Mouse (Mus musculus) lung, adult 2 months (tissue): ENCODE measurements around the gene Lnpep.

Experiments used
- CTCF ChIP-seq: fragments of 200-500 bp; IDR thresholded peaks from 2 replicates; pipeline ENCODE4 v1.5.1; 2011; ENCODE audit warnings: mild to moderate bottlenecking, low read length, control low read depth; ENCODE audit not compliant: insufficient read depth
- POLR2A ChIP-seq: fragments of 200-500 bp; IDR thresholded peaks from 2 replicates; pipeline ENCODE4 v1.6.1; 2011; ENCODE audit warnings: low read depth, mild to moderate bottlenecking, control low read depth, low read length, borderline replicate concordance; ENCODE audit errors: extremely low read depth

- TF ChIP-seq POLR2A: no peak
- no peak for TF ChIP-seq CTCF
These were observed 133.2 kb downstream of the Lnpep start for GRCm38 (mm10) chr17:17491622-17492001.
